Mouse (Mus musculus): Measurements from ENCODE around the gene Ripk3. TPM values are rescaled to one million over a fixed set of nuclear protein-coding genes. Genes with fewer than 3 reads are reported as not detected.
"Not testable (repeated sequence)": the region's sequence is repeated elsewhere in the genome, so short reads cannot be mapped to it uniquely, and the experiment has no call there.

The Ripk3 gene
- total RNA-seq, 1 experiment: 9.0 TPM

DNA sequence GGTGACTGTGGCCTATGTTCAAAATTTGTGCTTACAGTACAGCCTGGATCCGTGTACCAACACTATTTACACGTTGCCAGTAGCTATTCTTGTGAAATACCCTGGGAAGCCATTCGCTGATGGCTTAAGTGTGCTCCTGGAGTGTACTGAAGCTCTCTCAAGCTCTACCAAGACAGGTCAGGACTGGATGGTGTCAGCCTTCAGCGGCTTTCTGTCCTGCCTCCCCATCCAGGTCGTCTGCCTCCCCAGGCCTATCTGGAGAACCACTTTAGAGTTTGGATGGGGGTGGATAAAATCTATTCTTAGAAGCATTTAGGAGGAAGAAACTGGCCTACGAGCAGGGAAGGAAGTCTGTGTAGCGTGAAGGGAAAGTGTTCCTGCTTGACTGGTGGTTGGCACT is 25.5 kb downstream of the Ripk3 start:
- in situ Hi-C loops (cut with MboI; ENCODE audit: low sequenced_read_pairs in 2 of 2, unreplicated experiment in 2 of 2): no loop called here
- peaks cover 0 to 7% of the 10 kb centered on the region in 2 experiments; a peak in 1 of 4 replicates for H3K4me1 ChIP-seq (ENCODE audit: control insufficient read depth in 2 of 2, insufficient read depth in 2 of 2, low read length in 2 of 2, poor library complexity in 1 of 2)
- no peak for TF ChIP-seq MAFK (IDR thresholded peaks at IDR 0.05; ENCODE audit: insufficient read depth, low read depth, low read length)
- TF ChIP-seq CHD2 (IDR thresholded peaks at IDR 0.05; ENCODE audit: low read depth, low read length): no peak
- no peak for TF ChIP-seq HCFC1 (IDR thresholded peaks at IDR 0.05; ENCODE audit: borderline replicate concordance, insufficient read depth, low read length)
- no peak for TF ChIP-seq ZC3H11A (IDR thresholded peaks at IDR 0.05; ENCODE audit: borderline replicate concordance, low read depth, low read length)
- TF ChIP-seq ZNF384 (IDR thresholded peaks at IDR 0.05; ENCODE audit: low read depth, low read length): no peak
- DNase-seq (ENCODE audit: low read depth, low spot score): no peak
- H3K27ac ChIP-seq (ENCODE audit: insufficient read depth, low read depth, low read length, poor library complexity, severe bottlenecking): no peak overlapping the region
- H3K4me3 ChIP-seq (ENCODE audit: insufficient read depth in 1 of 2, low read depth in 1 of 2, low read length in 2 of 2, poor library complexity in 1 of 2, severe bottlenecking in 1 of 2): no peak overlapping the region
- H3K9ac ChIP-seq (ENCODE audit: insufficient read depth, low read depth, low read length, poor library complexity, severe bottlenecking): peak overlapping the region; percentile 43; the same call in 1 of the 2 replicates
- no peaks in the 10 kb centered on the region for H3K9me3 ChIP-seq (ENCODE audit: control insufficient read depth, insufficient read depth, low read depth, low read length)
- H3K36me3 ChIP-seq (ENCODE audit: control insufficient read depth, insufficient read depth, low read length, poor library complexity, severe bottlenecking): no peaks in the 10 kb centered on the region

DNA sequence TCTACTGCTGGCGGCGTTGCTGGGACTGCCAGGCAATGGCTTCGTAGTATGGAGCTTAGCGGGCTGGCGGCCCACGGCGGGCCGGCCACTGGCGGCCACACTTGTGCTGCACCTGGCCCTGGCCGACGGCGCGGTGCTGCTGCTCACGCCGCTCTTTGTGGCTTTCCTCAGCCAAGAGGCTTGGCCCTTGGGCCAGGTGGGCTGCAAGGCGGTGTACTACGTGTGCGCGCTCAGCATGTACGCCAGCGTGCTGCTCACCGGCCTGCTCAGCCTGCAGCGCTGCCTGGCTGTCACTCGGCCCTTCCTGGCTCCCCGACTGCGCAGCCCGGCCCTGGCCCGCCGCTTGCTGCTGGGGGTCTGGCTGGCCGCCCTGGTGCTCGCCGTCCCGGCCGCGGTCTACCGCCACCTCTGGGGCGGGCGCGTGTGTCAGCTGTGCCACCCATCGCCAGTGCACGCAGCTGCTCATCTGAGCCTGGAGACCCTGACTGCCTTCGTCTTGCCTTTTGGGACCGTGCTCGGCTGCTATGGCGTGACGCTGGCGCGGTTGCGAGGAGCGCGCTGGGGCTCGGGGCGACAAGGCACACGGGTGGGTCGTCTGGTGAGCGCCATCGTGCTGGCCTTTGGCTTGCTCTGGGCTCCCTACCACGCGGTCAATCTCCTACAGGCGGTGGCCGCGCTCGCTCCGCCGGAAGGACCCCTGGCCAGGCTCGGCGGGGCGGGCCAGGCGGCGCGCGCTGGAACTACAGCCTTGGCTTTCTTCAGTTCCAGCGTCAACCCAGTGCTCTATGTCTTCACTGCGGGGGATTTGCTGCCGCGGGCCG is 26.5 kb downstream of the Ripk3 start:
- Histone ChIP-seq H3K4me1 (ENCODE audit: control insufficient read depth in 2 of 2, insufficient read depth in 2 of 2, low read length in 2 of 2, poor library complexity in 1 of 2) (peaks cover 0 to 4% of the 10 kb centered on the region in 2 experiments; a peak in 1 of 4 replicates), H3K9me3 (ENCODE audit: control insufficient read depth, insufficient read depth, low read depth, low read length) (no peaks in the 10 kb centered on the region), H3K36me3 (ENCODE audit: control insufficient read depth, insufficient read depth, low read length, poor library complexity, severe bottlenecking) (no peaks in the 10 kb centered on the region), H3K4me3 (ENCODE audit: insufficient read depth in 1 of 2, low read depth in 1 of 2, low read length in 2 of 2, poor library complexity in 1 of 2, severe bottlenecking in 1 of 2) (peak overlapping the region; percentile 60 to 65), H3K9ac (ENCODE audit: insufficient read depth, low read depth, low read length, poor library complexity, severe bottlenecking) (peak overlapping the region; percentile 43), H3K27ac (ENCODE audit: insufficient read depth, low read depth, low read length, poor library complexity, severe bottlenecking) (no peak overlapping the region)
- DNase-seq (ENCODE audit: low read depth, low spot score): no peak
- TF ChIP-seq HCFC1 (IDR thresholded peaks at IDR 0.05; ENCODE audit: borderline replicate concordance, insufficient read depth, low read length) (0 out of 2 replicates have a peak, but pooled peaks have one; percentile 13), CHD2 (IDR thresholded peaks at IDR 0.05; ENCODE audit: low read depth, low read length) (no peak)
- in situ Hi-C loops (cut with MboI; ENCODE audit: low sequenced_read_pairs in 2 of 2, unreplicated experiment in 2 of 2): no loop called here

DNA sequence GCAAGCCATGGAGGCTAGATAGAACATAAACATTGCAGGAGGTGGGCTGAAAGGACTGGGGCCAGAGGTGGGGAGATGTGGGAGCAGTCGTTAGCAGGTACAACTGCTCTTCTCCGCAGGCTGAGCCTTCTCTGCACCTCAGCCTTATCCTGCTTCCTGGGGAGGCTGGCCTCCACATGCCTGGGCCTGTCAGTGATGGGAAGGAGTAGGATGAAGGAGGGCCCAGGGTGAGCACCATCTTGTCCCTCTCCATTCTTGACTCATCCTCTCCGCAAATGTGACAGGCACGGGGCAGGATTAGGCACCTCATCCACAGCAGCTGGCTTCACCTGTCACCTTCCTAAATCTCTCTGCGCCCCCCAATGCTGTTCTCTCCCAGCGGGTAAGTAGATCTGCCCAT is 27.5 kb downstream of the Ripk3 start, which contains the start of gene Ltb4r2:
Gene Ltb4r2 (plus strand): TSS at position 266 of the 400 bp plus-strand sequence.
- Histone ChIP-seq H3K9ac (ENCODE audit: insufficient read depth, low read depth, low read length, poor library complexity, severe bottlenecking) (peak within 1 kb of the TSS; percentile 43), H3K36me3 (ENCODE audit: control insufficient read depth, insufficient read depth, low read length, poor library complexity, severe bottlenecking) (peaks cover 2% of the 10 kb centered on the region; the same call in 1 of the 2 replicates), H3K4me1 (ENCODE audit: control insufficient read depth in 2 of 2, insufficient read depth in 2 of 2, low read length in 2 of 2, poor library complexity in 1 of 2) (peaks cover 0 to 4% of the 10 kb centered on the region in 2 experiments; a peak in 1 of 4 replicates), H3K4me3 (ENCODE audit: insufficient read depth in 1 of 2, low read depth in 1 of 2, low read length in 2 of 2, poor library complexity in 1 of 2, severe bottlenecking in 1 of 2) (peak within 1 kb of the TSS; percentile 60 to 65), H3K9me3 (ENCODE audit: control insufficient read depth, insufficient read depth, low read depth, low read length) (no peaks in the 10 kb centered on the region), H3K27ac (ENCODE audit: insufficient read depth, low read depth, low read length, poor library complexity, severe bottlenecking) (no peak within 1 kb of the TSS)
- no peak for DNase-seq (ENCODE audit: low read depth, low spot score)
- TF ChIP-seq ZNF384 (IDR thresholded peaks at IDR 0.05; ENCODE audit: low read depth, low read length) (no peak), MAFK (IDR thresholded peaks at IDR 0.05; ENCODE audit: insufficient read depth, low read depth, low read length) (no peak), ZC3H11A (IDR thresholded peaks at IDR 0.05; ENCODE audit: borderline replicate concordance, low read depth, low read length) (no peak), HCFC1 (IDR thresholded peaks at IDR 0.05; ENCODE audit: borderline replicate concordance, insufficient read depth, low read length) (no peak), CHD2 (IDR thresholded peaks at IDR 0.05; ENCODE audit: low read depth, low read length) (no peak)
- in situ Hi-C loops (cut with MboI; ENCODE audit: low sequenced_read_pairs in 2 of 2, unreplicated experiment in 2 of 2): no loop called here

DNA sequence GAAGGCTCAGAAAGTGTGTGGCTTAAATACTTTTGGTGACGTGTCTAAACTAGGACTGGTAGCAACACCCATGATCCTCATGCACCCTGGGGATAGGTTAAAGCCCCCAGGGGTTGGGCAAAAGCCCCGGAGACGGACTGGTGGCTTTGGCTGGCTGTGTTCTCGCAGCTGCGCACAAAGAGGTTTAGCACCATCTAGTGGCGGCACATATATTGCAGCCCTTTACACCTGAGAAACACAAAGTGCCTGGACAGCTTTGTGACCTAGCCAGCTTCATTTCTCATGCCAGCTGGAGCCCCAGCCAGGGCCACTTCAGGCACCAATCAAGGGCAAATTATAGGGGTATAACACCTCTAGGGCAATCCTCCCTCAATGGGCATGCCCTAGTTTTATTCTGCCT is 28.5 kb downstream of the Ripk3 start:
- H3K4me1 ChIP-seq (ENCODE audit: control insufficient read depth in 2 of 2, insufficient read depth in 2 of 2, low read length in 2 of 2, poor library complexity in 1 of 2); H3K36me3 ChIP-seq (ENCODE audit: control insufficient read depth, insufficient read depth, low read length, poor library complexity, severe bottlenecking); H3K9ac ChIP-seq (ENCODE audit: insufficient read depth, low read depth, low read length, poor library complexity, severe bottlenecking); H3K4me3 ChIP-seq (ENCODE audit: insufficient read depth in 1 of 2, low read depth in 1 of 2, low read length in 2 of 2, poor library complexity in 1 of 2, severe bottlenecking in 1 of 2); in situ Hi-C loops (cut with MboI; ENCODE audit: low sequenced_read_pairs in 2 of 2, unreplicated experiment in 2 of 2); H3K27ac ChIP-seq (ENCODE audit: insufficient read depth, low read depth, low read length, poor library complexity, severe bottlenecking); H3K9me3 ChIP-seq (ENCODE audit: control insufficient read depth, insufficient read depth, low read depth, low read length): not testable (repeated sequence)
- peak; percentile 66 for DNase-seq (ENCODE audit: low read depth, low spot score)

DNA sequence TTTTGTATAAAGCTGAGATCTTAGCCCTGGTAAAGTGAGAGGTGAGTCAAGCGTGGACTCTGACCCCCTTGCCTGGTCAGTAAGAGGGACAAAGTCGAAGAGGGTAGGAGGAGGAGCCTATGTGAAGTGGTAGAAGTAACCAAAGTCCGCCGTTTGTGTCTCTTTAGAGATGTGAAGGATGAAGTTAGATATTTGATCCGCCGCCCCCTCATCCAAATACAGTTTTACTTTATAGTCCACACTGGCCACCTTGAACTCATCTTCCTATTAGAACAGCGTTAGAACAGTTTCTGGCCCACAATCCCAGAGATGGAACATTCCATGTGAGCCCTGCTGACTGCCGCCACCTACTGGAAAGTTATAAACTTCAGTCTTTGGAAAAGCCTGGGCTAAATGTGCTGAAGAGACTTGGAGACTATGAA is 30.3 kb downstream of the Ripk3 start, which contains the start of gene Cideb:
Gene Cideb (minus strand): TSS at position 96 of the 422 bp plus-strand sequence.
- Histone ChIP-seq H3K27ac (ENCODE audit: insufficient read depth, low read depth, low read length, poor library complexity, severe bottlenecking) (no peak within 1 kb of the TSS), H3K36me3 (ENCODE audit: control insufficient read depth, insufficient read depth, low read length, poor library complexity, severe bottlenecking) (peaks cover 25% of the 10 kb centered on the region), H3K4me1 (ENCODE audit: control insufficient read depth in 2 of 2, insufficient read depth in 2 of 2, low read length in 2 of 2, poor library complexity in 1 of 2) (peaks cover 0 to 4% of the 10 kb centered on the region in 2 experiments; a peak in 1 of 4 replicates), H3K4me3 (ENCODE audit: insufficient read depth in 1 of 2, low read depth in 1 of 2, low read length in 2 of 2, poor library complexity in 1 of 2, severe bottlenecking in 1 of 2) (no peak within 1 kb of the TSS), H3K9ac (ENCODE audit: insufficient read depth, low read depth, low read length, poor library complexity, severe bottlenecking) (no peak within 1 kb of the TSS), H3K9me3 (ENCODE audit: control insufficient read depth, insufficient read depth, low read depth, low read length) (no peaks in the 10 kb centered on the region)
- no peak for TF ChIP-seq ZNF384 (IDR thresholded peaks at IDR 0.05; ENCODE audit: low read depth, low read length)
- no peak for TF ChIP-seq HCFC1 (IDR thresholded peaks at IDR 0.05; ENCODE audit: borderline replicate concordance, insufficient read depth, low read length)
- TF ChIP-seq MAFK (IDR thresholded peaks at IDR 0.05; ENCODE audit: insufficient read depth, low read depth, low read length): no peak
- no peak for TF ChIP-seq CHD2 (IDR thresholded peaks at IDR 0.05; ENCODE audit: low read depth, low read length)
- TF ChIP-seq ZC3H11A (IDR thresholded peaks at IDR 0.05; ENCODE audit: borderline replicate concordance, low read depth, low read length): no peak
- peak; percentile 53 for DNase-seq (ENCODE audit: low read depth, low spot score)
- in situ Hi-C loops (cut with MboI; ENCODE audit: low sequenced_read_pairs in 2 of 2, unreplicated experiment in 2 of 2): no loop called here

All from ES-E14 (cell line).